Mouse (Mus musculus): ENCODE results near the gene Tnfaip8l2. TPM values are rescaled to one million over a fixed set of nuclear protein-coding genes. Genes with fewer than 3 reads are reported as not detected.
A peak's percentile ranks its signal among the peaks of the same experiment; 100 is the strongest.
"Not testable (repeated sequence)": the region's sequence is repeated elsewhere in the genome, so short reads cannot be mapped to it uniquely, and the experiment has no call there.

Tnfaip8l2 gene
- polyA plus RNA-seq, 1 experiment from 2014 or later = 41.2 TPM

- no peak for DNase-seq (ENCODE audit: low spot score)
Observed at GRCm38 (mm10) chr3:95117751-95118150, 24.4 kb downstream of the Tnfaip8l2 start.

- no peak for DNase-seq (ENCODE audit: low spot score)
Observed at GRCm38 (mm10) chr3:95112760-95113159, 29.4 kb downstream of the Tnfaip8l2 start.

GRCm38 (mm10) chr3:95110911-95111726 lies 31.0 kb downstream of the Tnfaip8l2 start, which contains the start of gene Vps72:
Gene Vps72, plus strand, starts transcription at chr3:95111022.
- peak; percentile 90 for DNase-seq (ENCODE audit: low spot score)

GRCm38 (mm10) chr3:95107898-95108297 lies 34.3 kb downstream of the Tnfaip8l2 start:
- DNase-seq (ENCODE audit: low spot score) = peak; percentile 24

GRCm38 (mm10) chr3:95107308-95107707 lies 34.9 kb downstream of the Tnfaip8l2 start:
- DNase-seq (ENCODE audit: low spot score) = not testable (repeated sequence)

- peak; percentile 99 for DNase-seq (ENCODE audit: low spot score)
Observed at GRCm38 (mm10) chr3:95106338-95107117, 35.6 kb downstream of the Tnfaip8l2 start, which contains the start of gene Pip5k1a. Gene Pip5k1a, minus strand, starts transcription at chr3:95106930.

- no peak for DNase-seq (ENCODE audit: low spot score)
Observed at GRCm38 (mm10) chr3:95105586-95106337, 36.4 kb downstream of the Tnfaip8l2 start.

GRCm38 (mm10) chr3:95105121-95105520 lies 37.0 kb downstream of the Tnfaip8l2 start:
- no peak for DNase-seq (ENCODE audit: low spot score)

GRCm38 (mm10) chr3:95100854-95101253 lies 41.3 kb downstream of the Tnfaip8l2 start:
- peak; percentile 8 for DNase-seq (ENCODE audit: low spot score)

Small RNAs within 50 kb of the gene (microRNA-seq; reads per million reads assigned to microRNA genes)
- not detected for gene Mir8099-1 (ENCODE audit: borderline number of aligned reads)

Other genes with a start within 250 kb of the Tnfaip8l2 start
- 12.6 and 14.3 TPM in 2 replicates for gene Selenbp1, start 209.3 kb downstream of the Tnfaip8l2 start, polyA plus RNA-seq (2015; fragmentation: Nextera tagmentation; extraction: Ambion mirVana)
- 7.1 and 7.3 TPM in 2 replicates for gene Rfx5, start 188.3 kb downstream of the Tnfaip8l2 start, polyA plus RNA-seq (2015; fragmentation: Nextera tagmentation; extraction: Ambion mirVana)
- 18.4 and 21.6 TPM in 2 replicates for gene Pi4kb, start 167.6 kb downstream of the Tnfaip8l2 start, polyA plus RNA-seq (2015; fragmentation: Nextera tagmentation; extraction: Ambion mirVana)
- gene Zfp687, start 126.9 kb downstream of the Tnfaip8l2 start, polyA plus RNA-seq (2015; fragmentation: Nextera tagmentation; extraction: Ambion mirVana) = 16.7 and 18.4 TPM in 2 replicates
- 310 and 313 TPM in 2 replicates for gene Psmd4, start 99.7 kb downstream of the Tnfaip8l2 start, polyA plus RNA-seq (2015; fragmentation: Nextera tagmentation; extraction: Ambion mirVana)
- 19.9 and 22.6 TPM in 2 replicates for gene Pip5k1a, start 35.4 kb downstream of the Tnfaip8l2 start, polyA plus RNA-seq (2015; fragmentation: Nextera tagmentation; extraction: Ambion mirVana)
- 86.1 and 93.6 TPM in 2 replicates for gene Vps72, start 31.3 kb downstream of the Tnfaip8l2 start, polyA plus RNA-seq (2015; fragmentation: Nextera tagmentation; extraction: Ambion mirVana)
- 1.6 and 1.8 TPM in 2 replicates for gene Tmod4, start 17.9 kb downstream of the Tnfaip8l2 start, polyA plus RNA-seq (2015; fragmentation: Nextera tagmentation; extraction: Ambion mirVana)
- gene Scnm1, start 8.3 kb downstream of the Tnfaip8l2 start, polyA plus RNA-seq (2015; fragmentation: Nextera tagmentation; extraction: Ambion mirVana) = 77.4 and 81.3 TPM in 2 replicates
- gene Lysmd1, start 8.3 kb downstream of the Tnfaip8l2 start, polyA plus RNA-seq (2015; fragmentation: Nextera tagmentation; extraction: Ambion mirVana) = 21.1 and 23.4 TPM in 2 replicates
- gene Sema6c, start 18.1 kb upstream of the Tnfaip8l2 start, polyA plus RNA-seq (2015; fragmentation: Nextera tagmentation; extraction: Ambion mirVana) = 1.1 and 1.4 TPM in 2 replicates
- gene Gabpb2, start 75.6 kb upstream of the Tnfaip8l2 start, polyA plus RNA-seq (2015; fragmentation: Nextera tagmentation; extraction: Ambion mirVana) = 9.3 and 13.8 TPM in 2 replicates
- 167 and 178 TPM in 2 replicates for gene Cdc42se1, start 86.4 kb upstream of the Tnfaip8l2 start, polyA plus RNA-seq (2015; fragmentation: Nextera tagmentation; extraction: Ambion mirVana)
- 14.0 and 15.7 TPM in 2 replicates for gene Mllt11, start 89.8 kb upstream of the Tnfaip8l2 start, polyA plus RNA-seq (2015; fragmentation: Nextera tagmentation; extraction: Ambion mirVana)
- 0.32 and 0.39 TPM in 2 replicates for gene Gm128, start 99.2 kb upstream of the Tnfaip8l2 start, polyA plus RNA-seq (2015; fragmentation: Nextera tagmentation; extraction: Ambion mirVana)
- gene Bnipl, start 108.8 kb upstream of the Tnfaip8l2 start, polyA plus RNA-seq (2015; fragmentation: Nextera tagmentation; extraction: Ambion mirVana) = 0.35 and 0.40 TPM in 2 replicates
- gene Mindy1, start 139.0 kb upstream of the Tnfaip8l2 start, polyA plus RNA-seq (2015; fragmentation: Nextera tagmentation; extraction: Ambion mirVana) = 20.1 and 22.8 TPM in 2 replicates
- 9.0 and 10.1 TPM in 2 replicates for gene Prune1, start 139.7 kb upstream of the Tnfaip8l2 start, polyA plus RNA-seq (2015; fragmentation: Nextera tagmentation; extraction: Ambion mirVana)
- 0.50 and 0.73 TPM in 2 replicates for gene Anxa9, start 164.8 kb upstream of the Tnfaip8l2 start, polyA plus RNA-seq (2015; fragmentation: Nextera tagmentation; extraction: Ambion mirVana)
- gene Cers2, start 172.4 kb upstream of the Tnfaip8l2 start, polyA plus RNA-seq (2015; fragmentation: Nextera tagmentation; extraction: Ambion mirVana) = 120 and 126 TPM in 2 replicates
- gene Setdb1, start 214.8 kb upstream of the Tnfaip8l2 start, polyA plus RNA-seq (2015; fragmentation: Nextera tagmentation; extraction: Ambion mirVana) = 22.6 and 23.8 TPM in 2 replicates